Mouse (Mus musculus): ENCODE data around the gene Rorb. TPM values are rescaled to one million over a fixed set of nuclear protein-coding genes. Genes with fewer than 3 reads are reported as not detected.

Rorb gene
- polyA plus RNA-seq, 1 experiment from 2014 or later, result 0.05 TPM

DNA sequence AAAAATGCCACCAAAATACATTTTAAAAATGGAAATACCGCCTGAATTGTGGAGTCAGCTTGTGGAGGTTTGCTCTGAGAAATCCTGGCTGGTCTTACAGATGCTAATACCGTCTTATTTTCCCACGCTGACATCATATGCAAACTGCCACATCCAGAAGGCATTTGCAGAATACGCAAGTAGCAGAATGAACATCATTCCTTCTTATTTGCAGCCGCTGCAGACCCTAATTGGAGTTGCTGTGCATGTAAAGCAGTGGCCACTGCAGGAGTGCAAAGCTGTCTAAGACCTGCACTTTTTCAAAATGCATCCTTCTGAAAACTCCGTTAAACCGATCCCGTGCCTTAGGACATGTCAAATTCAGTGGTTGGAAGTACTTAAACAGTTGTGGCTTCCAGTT is 52.8 kb downstream of the Rorb start:
- DNase-seq (ENCODE audit: low spot score) (no peak), ATAC-seq (replicated peaks; ENCODE audit: low FRiP score) (no peak)
- no peaks in the 10 kb centered on the region for H3K4me1 ChIP-seq (replicated peaks; ENCODE audit: control insufficient read depth, insufficient read depth, low read length)
- H3K9ac ChIP-seq (ENCODE audit: low read depth, low read length), result no peak overlapping the region
- 87% methylated on average over 8 of the region's 8 CpGs for WGBS
- no peak overlapping the region for H3K4me3 ChIP-seq (ENCODE audit: low read depth, low read length)
- H3K27me3 ChIP-seq (replicated peaks; ENCODE audit: control insufficient read depth, insufficient read depth, low read length), result no peaks in the 10 kb centered on the region
- no peak overlapping the region for H3K4me2 ChIP-seq
- no peak overlapping the region for H3K27ac ChIP-seq (ENCODE audit: low read depth, low read length)
- H3K9me3 ChIP-seq (ENCODE audit: control insufficient read depth, low read length), result no peaks in the 10 kb centered on the region
- no peaks in the 10 kb centered on the region for H3K36me3 ChIP-seq (ENCODE audit: control insufficient read depth, insufficient read depth, low read length)

DNA sequence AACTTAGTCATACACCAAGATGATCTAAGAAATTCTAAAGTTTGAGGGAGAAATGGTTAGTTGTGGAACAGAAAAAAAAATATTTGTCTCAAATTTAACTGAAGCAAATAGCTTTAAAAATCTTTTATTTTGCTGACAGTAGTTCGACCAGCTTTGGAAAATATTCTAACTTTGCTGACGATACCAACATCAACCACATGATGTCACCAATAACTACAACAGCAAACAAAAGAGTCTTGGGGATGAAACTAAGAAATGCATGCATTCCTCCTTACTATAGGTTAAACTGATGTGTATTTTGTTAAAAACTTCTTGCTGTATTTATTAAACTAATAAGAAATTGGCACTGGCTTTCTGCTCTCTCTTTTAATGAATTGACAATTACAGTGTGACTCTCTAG is 67.9 kb downstream of the Rorb start:
- no peak for ATAC-seq (replicated peaks; ENCODE audit: low FRiP score)
- Histone ChIP-seq H3K4me2 (no peak overlapping the region), H3K27me3 (replicated peaks; ENCODE audit: control insufficient read depth, insufficient read depth, low read length) (no peaks in the 10 kb centered on the region), H3K9ac (ENCODE audit: low read depth, low read length) (no peak overlapping the region), H3K4me1 (replicated peaks; ENCODE audit: control insufficient read depth, insufficient read depth, low read length) (no peaks in the 10 kb centered on the region), H3K4me3 (ENCODE audit: low read depth, low read length) (no peak overlapping the region), H3K36me3 (ENCODE audit: control insufficient read depth, insufficient read depth, low read length) (no peaks in the 10 kb centered on the region), H3K9me3 (ENCODE audit: control insufficient read depth, low read length) (no peaks in the 10 kb centered on the region), H3K27ac (ENCODE audit: low read depth, low read length) (no peak overlapping the region)
- WGBS, result 39% methylated on average over 2 of the region's 2 CpGs
- DNase-seq (ENCODE audit: low spot score), result no peak

DNA sequence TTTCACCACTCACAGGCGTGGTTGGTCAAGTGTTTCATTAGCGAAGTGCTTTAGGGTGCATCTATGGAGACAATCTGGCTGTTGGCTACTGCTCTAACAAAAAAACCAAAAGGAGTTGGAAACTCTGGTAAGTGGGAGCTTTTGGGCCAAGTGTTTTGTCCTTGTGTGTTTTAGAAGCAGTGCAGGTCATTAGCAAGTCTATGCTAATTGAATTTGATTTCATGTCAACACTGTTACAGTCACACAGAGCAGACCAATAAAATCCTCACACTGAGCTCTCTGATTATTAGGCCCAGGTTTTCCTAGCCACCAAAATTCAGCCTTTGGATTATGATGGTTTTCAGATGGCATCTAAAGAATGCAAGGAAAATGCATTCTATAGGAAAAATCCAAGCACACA is 70.2 kb downstream of the Rorb start:
- Histone ChIP-seq H3K4me3 (ENCODE audit: low read depth, low read length) (no peak overlapping the region), H3K36me3 (ENCODE audit: control insufficient read depth, insufficient read depth, low read length) (no peaks in the 10 kb centered on the region), H3K4me1 (replicated peaks; ENCODE audit: control insufficient read depth, insufficient read depth, low read length) (no peaks in the 10 kb centered on the region), H3K9ac (ENCODE audit: low read depth, low read length) (no peak overlapping the region), H3K4me2 (no peak overlapping the region), H3K27ac (ENCODE audit: low read depth, low read length) (no peak overlapping the region), H3K27me3 (replicated peaks; ENCODE audit: control insufficient read depth, insufficient read depth, low read length) (no peaks in the 10 kb centered on the region), H3K9me3 (ENCODE audit: control insufficient read depth, low read length) (no peaks in the 10 kb centered on the region)
- ATAC-seq (replicated peaks; ENCODE audit: low FRiP score) (no peak), DNase-seq (ENCODE audit: low spot score) (no peak)
- 57% methylated on average over 2 of the region's 2 CpGs for WGBS

DNA sequence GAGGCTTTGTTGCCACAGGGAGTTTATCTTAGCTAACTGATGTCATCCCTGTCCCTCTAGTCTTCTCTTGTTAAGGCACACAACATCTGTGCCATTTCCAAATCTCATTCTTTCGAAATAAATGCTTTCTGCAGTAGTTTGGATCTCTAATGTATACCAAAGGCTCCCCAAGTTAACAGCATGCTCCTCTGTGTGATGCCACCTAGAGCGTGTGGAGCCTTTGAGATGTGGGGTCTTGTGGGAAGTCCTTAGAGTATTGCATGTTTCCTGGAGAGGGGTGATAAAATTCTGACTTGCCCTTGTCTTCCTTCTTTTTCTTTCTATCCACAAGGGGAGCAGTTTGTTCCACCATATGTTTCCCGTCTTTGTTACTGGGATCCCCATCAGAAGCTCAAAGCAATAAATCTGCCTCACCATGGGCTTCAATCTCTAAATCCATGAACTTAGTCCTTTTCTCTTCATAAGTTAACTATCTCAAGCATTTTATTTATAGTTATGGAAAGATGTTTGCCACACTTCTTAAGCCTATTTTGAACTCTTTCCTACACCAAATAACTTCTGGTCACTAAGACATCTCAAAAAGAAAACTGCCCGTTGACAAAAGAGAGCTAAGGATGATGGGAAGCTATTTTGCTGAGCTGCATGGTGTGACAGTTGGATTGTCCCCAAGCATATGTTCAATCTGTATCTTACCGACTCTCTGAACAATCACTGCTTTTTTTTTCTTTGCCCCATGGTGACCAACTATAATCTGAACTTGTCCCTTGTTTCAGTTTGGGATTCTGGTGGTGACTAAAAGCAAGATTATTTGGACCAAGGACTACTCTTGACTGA is 76.3 kb downstream of the Rorb start:
- Histone ChIP-seq H3K4me1 (replicated peaks; ENCODE audit: control insufficient read depth, insufficient read depth, low read length) (no peaks in the 10 kb centered on the region), H3K27ac (ENCODE audit: low read depth, low read length) (no peak overlapping the region), H3K27me3 (replicated peaks; ENCODE audit: control insufficient read depth, insufficient read depth, low read length) (no peaks in the 10 kb centered on the region), H3K4me3 (ENCODE audit: low read depth, low read length) (no peak overlapping the region), H3K9ac (ENCODE audit: low read depth, low read length) (no peak overlapping the region), H3K9me3 (ENCODE audit: control insufficient read depth, low read length) (no peaks in the 10 kb centered on the region), H3K36me3 (ENCODE audit: control insufficient read depth, insufficient read depth, low read length) (no peaks in the 10 kb centered on the region), H3K4me2 (no peak overlapping the region)
- 70% methylated on average over 5 of the region's 5 CpGs for WGBS
- no peak for ATAC-seq (replicated peaks; ENCODE audit: low FRiP score)
- no peak for DNase-seq (ENCODE audit: low spot score)

DNA sequence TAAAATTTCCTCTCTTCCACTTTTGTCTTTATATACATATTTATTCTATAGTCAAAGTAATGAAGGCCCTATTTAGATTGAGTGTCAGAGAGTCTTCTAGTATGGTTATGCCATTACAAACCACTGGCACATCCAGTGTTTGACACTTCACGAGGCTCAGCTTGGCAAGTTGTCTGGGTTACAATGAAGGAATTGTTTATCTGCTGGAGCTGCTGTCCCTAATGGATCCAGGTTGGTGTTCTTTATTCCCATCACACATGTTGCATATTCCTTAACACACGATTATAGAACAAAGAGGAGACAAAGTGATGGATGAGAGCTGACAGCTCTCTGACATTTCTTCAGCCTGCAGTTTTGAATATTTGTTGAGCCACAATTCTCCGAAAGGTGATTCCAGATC is 77.0 kb downstream of the Rorb start:
- WGBS, result 70% methylated on average over 3 of the region's 3 CpGs
- H3K4me3 ChIP-seq (ENCODE audit: low read depth, low read length), result no peak overlapping the region
- no peak overlapping the region for H3K9ac ChIP-seq (ENCODE audit: low read depth, low read length)

DNA sequence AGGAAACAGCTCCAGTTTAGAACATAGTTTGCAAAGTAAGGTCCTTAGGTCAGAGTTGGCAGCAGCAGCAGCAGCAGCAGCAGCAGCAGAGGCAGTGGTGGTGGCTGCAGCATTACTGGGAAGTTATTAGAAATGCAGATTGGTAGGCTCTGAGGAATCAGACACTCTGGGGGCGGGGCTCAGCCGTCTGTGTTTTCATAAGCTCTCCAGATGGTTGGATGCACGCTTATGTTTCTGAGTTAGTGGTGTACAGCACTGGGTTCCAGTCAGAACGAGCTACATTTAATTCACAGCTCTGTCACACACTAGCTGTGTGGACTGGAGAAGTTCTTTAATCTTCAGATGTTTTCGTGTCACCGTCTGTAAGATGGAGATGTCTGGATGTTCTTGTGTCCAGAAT is 105.9 kb downstream of the Rorb start:
- no peak overlapping the region for H3K27ac ChIP-seq (ENCODE audit: low read depth, low read length)
- no peak overlapping the region for H3K4me2 ChIP-seq
- no peaks in the 10 kb centered on the region for H3K9me3 ChIP-seq (ENCODE audit: control insufficient read depth, low read length)
- no peak overlapping the region for H3K9ac ChIP-seq (ENCODE audit: low read depth, low read length)
- H3K4me3 ChIP-seq (ENCODE audit: low read depth, low read length), result no peak overlapping the region
- DNase-seq (ENCODE audit: low spot score), result no peak
- WGBS, result 58% methylated on average over 6 of the region's 6 CpGs
- ATAC-seq (replicated peaks; ENCODE audit: low FRiP score), result no peak
- no peaks in the 10 kb centered on the region for H3K27me3 ChIP-seq (replicated peaks; ENCODE audit: control insufficient read depth, insufficient read depth, low read length)
- no peaks in the 10 kb centered on the region for H3K36me3 ChIP-seq (ENCODE audit: control insufficient read depth, insufficient read depth, low read length)
- no peaks in the 10 kb centered on the region for H3K4me1 ChIP-seq (replicated peaks; ENCODE audit: control insufficient read depth, insufficient read depth, low read length)

More for the DNA sequence above, 77.0 kb downstream of the Rorb start:
- DNase-seq (ENCODE audit: low spot score) (no peak), ATAC-seq (replicated peaks; ENCODE audit: low FRiP score) (no peak)
- no peaks in the 10 kb centered on the region for H3K4me1 ChIP-seq (replicated peaks; ENCODE audit: control insufficient read depth, insufficient read depth, low read length)
- H3K4me2 ChIP-seq, result no peak overlapping the region
- H3K36me3 ChIP-seq (ENCODE audit: control insufficient read depth, insufficient read depth, low read length), result no peaks in the 10 kb centered on the region
- H3K9me3 ChIP-seq (ENCODE audit: control insufficient read depth, low read length), result no peaks in the 10 kb centered on the region
- H3K27ac ChIP-seq (ENCODE audit: low read depth, low read length), result no peak overlapping the region
- no peaks in the 10 kb centered on the region for H3K27me3 ChIP-seq (replicated peaks; ENCODE audit: control insufficient read depth, insufficient read depth, low read length)

DNA sequence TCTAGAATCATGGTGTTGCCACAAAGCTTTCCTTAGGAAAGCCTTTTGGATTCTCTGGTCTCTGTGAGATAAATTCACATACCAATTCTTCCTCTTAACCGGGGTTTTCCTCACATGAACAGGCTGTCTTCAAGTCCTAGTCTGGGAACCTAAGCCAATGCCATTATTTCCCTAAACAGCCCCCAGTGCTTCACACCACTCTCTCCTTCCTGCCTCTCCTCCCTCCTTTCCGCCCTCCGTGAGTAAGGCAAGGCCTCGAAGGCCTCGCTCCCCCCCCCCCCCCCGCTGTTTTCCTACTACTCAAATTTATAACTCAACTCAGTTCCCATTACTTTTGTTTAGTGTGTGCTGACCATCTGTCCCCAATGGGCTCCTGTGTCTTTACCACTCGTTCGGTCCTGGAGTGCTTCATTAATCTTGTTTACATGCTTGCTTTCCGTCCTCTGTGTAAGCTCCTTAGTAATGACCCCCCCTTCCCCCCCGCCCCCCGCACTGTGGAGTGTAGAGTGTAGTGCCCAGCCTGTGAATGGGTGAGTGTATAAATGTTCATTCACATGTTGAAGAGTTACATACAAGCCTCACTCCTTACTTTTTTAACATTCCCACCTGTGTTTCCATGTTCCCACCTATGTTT is 106.9 kb downstream of the Rorb start:
- WGBS, result 71% methylated on average over 9 of the region's 11 CpGs
- DNase-seq (ENCODE audit: low spot score) (no peak), ATAC-seq (replicated peaks; ENCODE audit: low FRiP score) (no peak)
- Histone ChIP-seq H3K4me2 (no peak overlapping the region), H3K27me3 (replicated peaks; ENCODE audit: control insufficient read depth, insufficient read depth, low read length) (no peaks in the 10 kb centered on the region), H3K4me3 (ENCODE audit: low read depth, low read length) (no peak overlapping the region), H3K9ac (ENCODE audit: low read depth, low read length) (no peak overlapping the region), H3K4me1 (replicated peaks; ENCODE audit: control insufficient read depth, insufficient read depth, low read length) (no peaks in the 10 kb centered on the region), H3K36me3 (ENCODE audit: control insufficient read depth, insufficient read depth, low read length) (no peaks in the 10 kb centered on the region), H3K9me3 (ENCODE audit: control insufficient read depth, low read length) (no peaks in the 10 kb centered on the region), H3K27ac (ENCODE audit: low read depth, low read length) (no peak overlapping the region)

DNA sequence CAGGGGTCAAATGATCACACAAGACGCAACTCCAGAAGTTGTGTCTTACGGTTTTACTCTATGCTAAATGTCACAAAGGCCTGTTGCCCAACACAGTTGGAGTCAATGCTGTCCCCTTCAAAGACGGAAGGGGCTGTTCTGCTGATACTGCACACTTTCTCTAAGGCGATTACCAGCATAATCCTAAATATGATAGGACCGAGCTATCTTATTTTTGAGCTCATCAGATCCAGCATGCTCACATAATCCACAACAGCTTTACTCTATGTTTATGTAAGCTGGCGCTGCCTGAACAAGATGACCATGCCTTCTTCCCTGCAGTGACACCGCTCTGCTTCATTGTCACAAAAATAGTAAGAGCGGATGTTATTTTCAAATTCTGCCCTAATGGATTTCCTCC is 112.0 kb downstream of the Rorb start:
- no peak for DNase-seq (ENCODE audit: low spot score)
- WGBS, result 86% methylated on average over 8 of the region's 8 CpGs
- H3K27me3 ChIP-seq (replicated peaks; ENCODE audit: control insufficient read depth, insufficient read depth, low read length), result no peaks in the 10 kb centered on the region
- H3K4me2 ChIP-seq, result no peak overlapping the region
- no peak overlapping the region for H3K27ac ChIP-seq (ENCODE audit: low read depth, low read length)
- ATAC-seq (replicated peaks; ENCODE audit: low FRiP score), result no peak
- H3K9ac ChIP-seq (ENCODE audit: low read depth, low read length), result no peak overlapping the region
- H3K36me3 ChIP-seq (ENCODE audit: control insufficient read depth, insufficient read depth, low read length), result no peaks in the 10 kb centered on the region
- H3K4me3 ChIP-seq (ENCODE audit: low read depth, low read length), result no peak overlapping the region
- H3K4me1 ChIP-seq (replicated peaks; ENCODE audit: control insufficient read depth, insufficient read depth, low read length), result no peaks in the 10 kb centered on the region
- H3K9me3 ChIP-seq (ENCODE audit: control insufficient read depth, low read length), result no peaks in the 10 kb centered on the region

DNA sequence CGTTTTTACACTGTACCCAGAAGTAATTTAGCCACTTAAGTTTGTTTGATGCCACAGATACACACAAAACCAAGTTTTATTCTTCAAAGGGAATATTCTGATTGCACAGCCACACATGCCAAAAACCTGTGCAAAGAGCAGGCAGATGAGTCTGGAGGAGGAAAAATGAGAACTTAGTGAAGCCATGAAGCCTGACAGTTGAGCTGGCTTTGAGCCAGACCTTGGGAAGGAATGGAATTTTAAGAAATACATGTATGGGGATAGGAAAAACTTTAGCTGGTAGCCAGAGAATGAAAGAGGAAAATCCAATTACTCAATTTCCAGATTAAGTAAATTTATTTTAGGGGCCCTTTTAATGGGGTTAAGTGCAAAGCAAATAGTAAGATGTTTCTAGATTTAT is 113.3 kb downstream of the Rorb start:
- no peaks in the 10 kb centered on the region for H3K27me3 ChIP-seq (replicated peaks; ENCODE audit: control insufficient read depth, insufficient read depth, low read length)
- no peaks in the 10 kb centered on the region for H3K4me1 ChIP-seq (replicated peaks; ENCODE audit: control insufficient read depth, insufficient read depth, low read length)
- DNase-seq (ENCODE audit: low spot score) (no peak), ATAC-seq (replicated peaks; ENCODE audit: low FRiP score) (no peak)
- H3K4me3 ChIP-seq (ENCODE audit: low read depth, low read length), result no peak overlapping the region
- H3K27ac ChIP-seq (ENCODE audit: low read depth, low read length), result no peak overlapping the region
- no peak overlapping the region for H3K9ac ChIP-seq (ENCODE audit: low read depth, low read length)
- WGBS, result 47% methylated on average over 1 of the region's 1 CpGs
- no peaks in the 10 kb centered on the region for H3K9me3 ChIP-seq (ENCODE audit: control insufficient read depth, low read length)
- no peak overlapping the region for H3K4me2 ChIP-seq
- H3K36me3 ChIP-seq (ENCODE audit: control insufficient read depth, insufficient read depth, low read length), result no peaks in the 10 kb centered on the region
